Mouse (Mus musculus) liver, postnatal 0 days (tissue): ENCODE results near the gene Sart3.

Experiments
- CTCF ChIP-seq: sonication (generic); IDR thresholded peaks from 2 replicates; pipeline ENCODE4 v1.5.1; 2016; ENCODE audit warnings: antibody characterized with exemption, low read depth
- EP300 ChIP-seq: IDR thresholded peaks from 2 replicates; pipeline ENCODE4 v1.6.1; 2016; ENCODE audit warnings: antibody characterized with exemption, low read depth, mild to moderate bottlenecking

- TF ChIP-seq EP300 = no peak
- TF ChIP-seq CTCF = no peak
Observed at GRCm38 (mm10) chr5:113716581-113717388, 55.5 kb downstream of the Sart3 start.
